16 mouse cellular contexts compared by ENCODE assay signal in genomic region chr16:76455499-76456299, GRCm38 (mm10).
DNase-seq lines count a peak whose midpoint lies in the region; ATAC-seq lines count a peak whose summit lies in the region.
"Had no signal": no experiment of that assay in that cellular context is flagged by ENCODE, and none has a peak within 500 bp of the region (broad histone marks: within the 10 kb centered on the region; RNA-seq: fewer than 3 reads in every experiment).

No protein-coding gene starts in this region.

- 35% methylated on average over 9 of the region's 9 CpGs for WGBS in liver, embryonic 11.5 days
- 86% methylated on average over 9 of the region's 9 CpGs for WGBS in hindbrain, embryonic 14.5 days

- H3K27me3 ChIP-seq in liver, embryonic 11.5 days (replicated peaks; ENCODE audit: control insufficient read depth, insufficient read depth, low read length): no peaks in the 10 kb centered on the region
- no peaks in the 10 kb centered on the region for H3K27me3 ChIP-seq in hindbrain, embryonic 14.5 days (ENCODE audit: control insufficient read depth, insufficient read depth, low read length)
- H3K27me3 ChIP-seq: heart, embryonic 13.5 days; neural tube, embryonic 12.5 days had no signal

- peaks cover 15% of the 10 kb centered on the region for H3K4me1 ChIP-seq in liver, embryonic 11.5 days (replicated peaks; ENCODE audit: control insufficient read depth, insufficient read depth, low read length)
- H3K4me1 ChIP-seq in hindbrain, embryonic 14.5 days (replicated peaks; ENCODE audit: control insufficient read depth, insufficient read depth, low read length): peaks cover 10% of the 10 kb centered on the region

- H3K36me3 ChIP-seq in liver, embryonic 11.5 days (ENCODE audit: control insufficient read depth, insufficient read depth, low read length): no peaks in the 10 kb centered on the region
- H3K36me3 ChIP-seq in hindbrain, embryonic 14.5 days (replicated peaks; ENCODE audit: control insufficient read depth, insufficient read depth): no peaks in the 10 kb centered on the region
- H3K36me3 ChIP-seq: heart, embryonic 13.5 days; neural tube, embryonic 12.5 days had no signal

- no peak overlapping the region for H3K4me3 ChIP-seq in liver, embryonic 11.5 days (ENCODE audit: low read depth, low read length)
- no peak overlapping the region for H3K4me3 ChIP-seq in hindbrain, embryonic 14.5 days (replicated peaks; ENCODE audit: low read length)
- H3K4me3 ChIP-seq: heart, embryonic 13.5 days; neural tube, embryonic 12.5 days had no signal

- H3K9ac ChIP-seq in liver, embryonic 11.5 days (ENCODE audit: low read depth, low read length): no peak overlapping the region
- H3K9ac ChIP-seq in hindbrain, embryonic 14.5 days: no peak overlapping the region
- H3K9ac ChIP-seq: heart, embryonic 13.5 days; neural tube, embryonic 12.5 days had no signal

- ATAC-seq in liver, embryonic 11.5 days (replicated peaks; ENCODE audit: low FRiP score): peak; percentile 95
- peak; percentile 80 for ATAC-seq in megakaryocyte-erythroid progenitor cell, adult 5-6 weeks (replicated peaks; ENCODE audit: low FRiP score, low TSS enrichment, poor library complexity, severe bottlenecking)
- no peak for ATAC-seq in hindbrain, embryonic 14.5 days (ENCODE audit: low FRiP score)
- ATAC-seq: CD4-positive, CD25-positive, alpha-beta regulatory T cell, adult 4 months; forebrain, embryonic 14.5 days had no signal

- H3K27ac ChIP-seq in liver, embryonic 11.5 days (ENCODE audit: low read depth, low read length): peak overlapping the region; percentile 38; the same call in 1 of the 2 replicates
- H3K27ac ChIP-seq in hindbrain, embryonic 14.5 days: no peak overlapping the region
- H3K27ac ChIP-seq: heart, embryonic 13.5 days; macrophage; neural tube, embryonic 12.5 days had no signal

- no peaks in the 10 kb centered on the region for H3K9me3 ChIP-seq in liver, embryonic 11.5 days (ENCODE audit: control insufficient read depth, low read length)
- peaks cover 6% of the 10 kb centered on the region; the same call in 1 of the 2 replicates for H3K9me3 ChIP-seq in hindbrain, embryonic 14.5 days (ENCODE audit: control insufficient read depth, low read length)
- H3K9me3 ChIP-seq: heart, embryonic 13.5 days had no signal

- DNase-seq in spleen, adult 12 weeks (ENCODE audit: low spot score): peak; percentile 2
- no peak for DNase-seq in spleen, postnatal 14 days (ENCODE audit: low spot score in 2 of 2)
- peak; percentile 62 for DNase-seq in c-Kit-positive CD71-positive TER-119-positive erythroid progenitor cells, embryonic 14.5 days (ENCODE audit: low spot score)
- peak; percentile 38 for DNase-seq in liver, embryonic 11.5 days (ENCODE audit: low spot score)
- DNase-seq in cerebellum, postnatal 10 days: no peak
- DNase-seq in hindbrain, embryonic 14.5 days (ENCODE audit: low spot score): no peak
- DNase-seq: adrenal gland, adult 8-10 months; embryo, embryonic 11 days; gastrocnemius, postnatal 36 days; thymus, postnatal 4 days had no signal

- peak overlapping the region; percentile 31 for H3K4me2 ChIP-seq in liver, embryonic 11.5 days
- H3K4me2 ChIP-seq in hindbrain, embryonic 14.5 days (replicated peaks): no peak overlapping the region
- H3K4me2 ChIP-seq: heart, embryonic 13.5 days; neural tube, embryonic 12.5 days had no signal

Comparison
In these comparisons a context has a peak if more than half of its experiments do, and no peak if none do; other contexts are left out.
1. DNase-seq: peak in spleen, adult 12 weeks (single experiment), c-Kit-positive CD71-positive TER-119-positive erythroid progenitor cells, embryonic 14.5 days (single experiment) and liver, embryonic 11.5 days (single experiment); none in spleen, postnatal 14 days (0 of 2), cerebellum, postnatal 10 days (0 of 2) and hindbrain, embryonic 14.5 days (single experiment).